Mouse (Mus musculus) bone marrow macrophage, adult 2 months (primary cell): ENCODE measurements around the gene St6galnac5.

Experiments
- CTCF ChIP-seq: IDR thresholded peaks from 2 replicates; pipeline ENCODE4 v1.5.1; 2012; ENCODE audit warnings: low read depth, mild to moderate bottlenecking, low read length, moderate library complexity
- POLR2A ChIP-seq: IDR thresholded peaks from 2 replicates; pipeline ENCODE4 v1.6.1; 2012; ENCODE audit warnings: mild to moderate bottlenecking, low read depth, low read length, borderline replicate concordance

DNA sequence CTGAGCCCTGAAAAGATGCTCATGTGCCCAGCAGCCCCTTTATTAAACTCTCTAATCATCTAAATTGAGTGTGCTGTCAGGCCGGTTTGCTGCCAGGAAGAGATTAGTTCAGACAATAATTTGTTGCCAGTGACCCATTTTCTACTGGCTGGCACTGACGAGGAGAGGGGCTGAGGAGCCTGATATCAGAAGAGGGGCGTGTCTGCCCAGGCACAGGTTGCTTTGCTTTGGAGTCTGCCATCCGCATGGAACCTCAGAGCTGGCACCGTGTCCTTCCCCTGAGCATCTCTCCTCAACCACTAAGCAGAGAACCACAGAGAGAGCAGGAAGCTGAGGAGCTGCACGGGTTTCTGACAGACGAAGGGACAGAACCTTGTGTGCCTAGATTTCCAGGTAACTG lies 93.9 kb downstream of the St6galnac5 start:
- TF ChIP-seq CTCF (no peak), POLR2A (no peak)
